Mouse (Mus musculus) olfactory bulb, adult 2 months (tissue): ENCODE data around the gene Gstz1.

Source experiments
- CTCF ChIP-seq: fragments of 200-500 bp; IDR thresholded peaks from 2 replicates; pipeline ENCODE4 v1.5.1; 2012; ENCODE audit warnings: low read depth, mild to moderate bottlenecking, low read length, moderate library complexity; ENCODE audit not compliant: insufficient read depth
- POLR2A ChIP-seq: fragments of 200-500 bp; IDR thresholded peaks from 2 replicates; pipeline ENCODE4 v1.6.1; 2012; ENCODE audit warnings: mild to moderate bottlenecking, low read depth, low read length, moderate library complexity; ENCODE audit not compliant: insufficient read depth

- TF ChIP-seq CTCF (no peak), POLR2A (no peak)
Observed at GRCm38 (mm10) chr12:87137439-87138341, 9.3 kb upstream of the Gstz1 start.
